Mouse (Mus musculus) forebrain, postnatal 0 days (tissue): ENCODE results near the gene Ntrk3. TPM values are rescaled to one million over a fixed set of nuclear protein-coding genes. Genes with fewer than 3 reads are reported as not detected.

Experiments used
- ATAC-seq: fragments of 200-750 bp; cut with Nextera tagmentation; 2 replicates; pipeline ENCODE4 v1.8.0; 2017; ENCODE audit warnings: mild to moderate bottlenecking, moderate library complexity
- DNase-seq: peaks from one replicate; pipeline ENCODE4 v3.0.0-alpha.2; 2015
- H3K27ac ChIP-seq: fragments of 300-500 bp; sonication (generic); 2 replicates; pipeline ENCODE4 v1.5.1; 2014; ENCODE audit warnings: low read depth, mild to moderate bottlenecking, antibody characterized with exemption, low read length, moderate library complexity, mixed read lengths
- H3K27me3 ChIP-seq: fragments of 300-500 bp; sonication (generic); 2 replicates; pipeline ENCODE4 v1.6.1; 2014; ENCODE audit warnings: mild to moderate bottlenecking, low read length, mixed read lengths; ENCODE audit not compliant: insufficient read depth
- H3K36me3 ChIP-seq: fragments of 300-500 bp; sonication (generic); 2 replicates; pipeline ENCODE4 v1.6.1; 2014; ENCODE audit warnings: mild to moderate bottlenecking, moderate library complexity; ENCODE audit not compliant: insufficient read depth
- H3K4me1 ChIP-seq: fragments of 300-500 bp; sonication (generic); 2 replicates; pipeline ENCODE4 v1.6.1; 2014; ENCODE audit warnings: antibody characterized with exemption; ENCODE audit not compliant: insufficient read depth
- H3K4me2 ChIP-seq: fragments of 300-500 bp; sonication (generic); 2 replicates; pipeline ENCODE4 v1.6.1; 2014; ENCODE audit warnings: low read depth, mild to moderate bottlenecking, moderate library complexity
- H3K4me3 ChIP-seq: fragments of 300-500 bp; sonication (generic); 2 replicates; pipeline ENCODE4 v1.5.1; 2014; ENCODE audit warnings: low read depth, low read length, mixed read lengths
- H3K9ac ChIP-seq: fragments of 300-500 bp; sonication (generic); 2 replicates; pipeline ENCODE4 v1.6.1; 2014; ENCODE audit warnings: mild to moderate bottlenecking
- H3K9me3 ChIP-seq: fragments of 300-500 bp; sonication (generic); 2 replicates; pipeline ENCODE4 v1.6.1; 2016; ENCODE audit warnings: low read length
- CTCF ChIP-seq: sonication (generic); IDR thresholded peaks from 2 replicates; pipeline ENCODE4 v1.5.1; 2016; ENCODE audit warnings: antibody characterized with exemption, control low read depth, low read depth
- WGBS: fragments of 180-500 bp; shearing (Covaris S2); extraction: QIAGEN DNeasy Blood & Tissue Kit; methylation state at CpG from one replicate; pipeline ENCODE4 v1.1.7; 2014; 5-methylcytosine and 5-hydroxymethylcytosine counted together
- polyA plus RNA-seq: library from polyadenylated mRNA; unstranded; fragments of >200 nt; fragmentation: Nextera tagmentation; extraction: Ambion mirVana; gene quantifications from 2 replicates; pipeline ENCODE4 v1.2.1, GENCODE M21; 2015
- total RNA-seq: library from RNA; depleted of rRNA; stranded (reverse); fragments of >200 nt; gene quantifications from 2 replicates; pipeline ENCODE4 v1.2.3, GENCODE M21; 2014

Gene Ntrk3
- total and polyA plus RNA-seq, 2 experiments from 2014 or later, result 28.5 to 90.1 TPM

- Histone ChIP-seq H3K27ac (no peak overlapping the region), H3K4me3 (no peak overlapping the region), H3K4me1 (no peaks in the 10 kb centered on the region), H3K9me3 (no peaks in the 10 kb centered on the region), H3K27me3 (no peaks in the 10 kb centered on the region), H3K4me2 (no peak overlapping the region), H3K9ac (no peak overlapping the region), H3K36me3 (no peaks in the 10 kb centered on the region)
- 91% methylated on average over 3 of the region's 3 CpGs for WGBS
- no peak for TF ChIP-seq CTCF
- ATAC-seq (no peak), DNase-seq (no peak)
These were observed 42.6 kb downstream of the Ntrk3 start for GRCm38 (mm10) chr7:78695200-78695599.

- DNase-seq, result no peak
- Histone ChIP-seq H3K4me3 (no peak overlapping the region), H3K9me3 (no peaks in the 10 kb centered on the region), H3K4me1 (no peaks in the 10 kb centered on the region), H3K27me3 (no peaks in the 10 kb centered on the region), H3K9ac (no peak overlapping the region), H3K27ac (no peak overlapping the region), H3K36me3 (no peaks in the 10 kb centered on the region), H3K4me2 (no peak overlapping the region)
- TF ChIP-seq CTCF, result no peak
- 58% methylated on average over 1 of the region's 1 CpGs for WGBS
- ATAC-seq, result no peak
These were observed 44.7 kb downstream of the Ntrk3 start for GRCm38 (mm10) chr7:78693148-78693547.

- no peak overlapping the region for H3K27ac ChIP-seq
- no peak for TF ChIP-seq CTCF
- H3K27me3 ChIP-seq, result no peaks in the 10 kb centered on the region
- H3K4me2 ChIP-seq, result no peak overlapping the region
- no peak overlapping the region for H3K9ac ChIP-seq
- no peaks in the 10 kb centered on the region for H3K4me1 ChIP-seq
- no peaks in the 10 kb centered on the region for H3K9me3 ChIP-seq
- ATAC-seq (peak; percentile 47; the same call in 1 of the 2 replicates), DNase-seq (no peak)
- H3K36me3 ChIP-seq, result no peaks in the 10 kb centered on the region
- WGBS, result 58% methylated on average over 3 of the region's 3 CpGs
- no peak overlapping the region for H3K4me3 ChIP-seq
These were observed 46.9 kb downstream of the Ntrk3 start for GRCm38 (mm10) chr7:78690956-78691355.

DNA sequence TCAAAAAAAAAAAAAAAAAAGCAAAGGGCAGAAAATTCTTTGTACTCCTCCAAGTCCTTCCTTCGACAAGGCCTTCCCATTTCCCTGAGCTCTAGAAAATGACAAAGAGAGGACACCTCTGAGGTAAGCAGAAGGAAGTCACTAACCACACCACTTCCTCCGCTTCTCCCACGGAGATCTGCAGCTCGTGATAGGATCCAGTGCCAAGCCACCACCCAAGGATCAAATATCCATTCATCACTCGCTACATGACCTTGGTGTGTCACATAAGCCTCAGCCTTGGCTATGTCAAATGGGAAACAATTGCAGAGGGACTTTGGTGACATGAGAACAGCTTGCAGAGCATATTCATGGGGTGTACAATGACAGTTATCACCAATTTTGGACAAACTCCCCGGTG lies 52.9 kb downstream of the Ntrk3 start:
- H3K4me3 ChIP-seq, result no peak overlapping the region
- no peaks in the 10 kb centered on the region for H3K27me3 ChIP-seq
- 75% methylated on average over 6 of the region's 6 CpGs for WGBS
- H3K4me1 ChIP-seq, result no peaks in the 10 kb centered on the region
- no peak for ATAC-seq
- no peak for TF ChIP-seq CTCF
- no peak overlapping the region for H3K4me2 ChIP-seq
- DNase-seq, result no peak
- H3K9me3 ChIP-seq, result no peaks in the 10 kb centered on the region
- H3K36me3 ChIP-seq, result no peaks in the 10 kb centered on the region
- H3K27ac ChIP-seq, result no peak overlapping the region
- H3K9ac ChIP-seq, result no peak overlapping the region

DNA sequence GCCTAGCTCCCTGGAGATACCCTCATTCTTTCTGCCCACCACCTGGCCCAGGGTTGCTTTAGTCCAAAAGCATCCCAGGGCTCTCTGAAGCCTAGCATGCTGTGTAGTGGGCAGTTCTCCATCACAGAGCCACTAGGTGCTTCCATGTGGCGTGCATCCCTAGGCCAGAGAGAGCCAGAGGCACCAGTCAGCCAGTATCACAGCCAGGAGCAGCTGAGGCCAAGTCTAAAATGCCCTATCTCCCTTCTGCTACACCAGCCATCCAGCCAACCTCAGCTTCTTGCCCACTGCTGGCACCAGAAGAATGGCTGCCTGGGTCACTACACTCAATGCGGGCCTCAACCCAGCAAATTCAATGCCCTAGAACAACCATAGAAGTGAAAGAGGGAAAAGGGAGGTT lies 56.9 kb downstream of the Ntrk3 start:
- WGBS, result 82% methylated on average over 2 of the region's 2 CpGs
- Histone ChIP-seq H3K4me3 (no peak overlapping the region), H3K4me2 (no peak overlapping the region), H3K4me1 (no peaks in the 10 kb centered on the region), H3K9me3 (no peaks in the 10 kb centered on the region), H3K9ac (no peak overlapping the region), H3K27ac (no peak overlapping the region), H3K36me3 (no peaks in the 10 kb centered on the region), H3K27me3 (no peaks in the 10 kb centered on the region)
- DNase-seq (no peak), ATAC-seq (no peak)
- TF ChIP-seq CTCF, result no peak

DNA sequence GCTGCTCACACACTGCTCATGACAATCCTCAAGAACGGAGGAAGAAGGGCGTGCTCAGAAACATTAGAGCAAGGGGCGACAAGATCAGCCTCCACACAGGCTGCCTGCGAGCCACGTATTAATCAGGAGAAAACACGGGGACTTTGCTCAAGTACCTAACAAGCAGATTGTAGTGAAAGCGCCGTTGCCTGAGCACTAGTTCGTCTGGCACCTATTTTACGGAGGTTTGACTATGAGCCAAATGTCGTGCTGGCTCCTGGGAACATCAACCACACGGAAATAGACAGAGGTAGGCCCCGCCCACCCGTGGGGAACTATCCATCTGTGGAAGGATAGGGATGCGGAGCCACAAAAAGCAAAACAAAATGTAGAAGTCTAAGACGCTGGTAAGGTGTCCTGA lies 68.4 kb downstream of the Ntrk3 start:
- no peaks in the 10 kb centered on the region for H3K36me3 ChIP-seq
- no peak overlapping the region for H3K9ac ChIP-seq
- H3K4me1 ChIP-seq, result no peaks in the 10 kb centered on the region
- H3K4me3 ChIP-seq, result no peak overlapping the region
- H3K27ac ChIP-seq, result no peak overlapping the region
- WGBS, result 91% methylated on average over 16 of the region's 16 CpGs
- ATAC-seq (no peak), DNase-seq (no peak)
- H3K9me3 ChIP-seq, result no peaks in the 10 kb centered on the region
- no peak for TF ChIP-seq CTCF
- H3K27me3 ChIP-seq, result no peaks in the 10 kb centered on the region
- H3K4me2 ChIP-seq, result no peak overlapping the region

GRCm38 (mm10) chr7:78668916-78669315 lies 68.9 kb downstream of the Ntrk3 start:
- H3K36me3 ChIP-seq, result no peaks in the 10 kb centered on the region
- no peak for ATAC-seq
- no peak overlapping the region for H3K4me3 ChIP-seq
- no peak for TF ChIP-seq CTCF
- no peak overlapping the region for H3K9ac ChIP-seq
- H3K4me2 ChIP-seq, result no peak overlapping the region
- H3K4me1 ChIP-seq, result no peaks in the 10 kb centered on the region
- no peak for DNase-seq
- WGBS, result 87% methylated on average over 6 of the region's 6 CpGs
- H3K9me3 ChIP-seq, result no peaks in the 10 kb centered on the region
- H3K27ac ChIP-seq, result no peak overlapping the region
- no peaks in the 10 kb centered on the region for H3K27me3 ChIP-seq

DNA sequence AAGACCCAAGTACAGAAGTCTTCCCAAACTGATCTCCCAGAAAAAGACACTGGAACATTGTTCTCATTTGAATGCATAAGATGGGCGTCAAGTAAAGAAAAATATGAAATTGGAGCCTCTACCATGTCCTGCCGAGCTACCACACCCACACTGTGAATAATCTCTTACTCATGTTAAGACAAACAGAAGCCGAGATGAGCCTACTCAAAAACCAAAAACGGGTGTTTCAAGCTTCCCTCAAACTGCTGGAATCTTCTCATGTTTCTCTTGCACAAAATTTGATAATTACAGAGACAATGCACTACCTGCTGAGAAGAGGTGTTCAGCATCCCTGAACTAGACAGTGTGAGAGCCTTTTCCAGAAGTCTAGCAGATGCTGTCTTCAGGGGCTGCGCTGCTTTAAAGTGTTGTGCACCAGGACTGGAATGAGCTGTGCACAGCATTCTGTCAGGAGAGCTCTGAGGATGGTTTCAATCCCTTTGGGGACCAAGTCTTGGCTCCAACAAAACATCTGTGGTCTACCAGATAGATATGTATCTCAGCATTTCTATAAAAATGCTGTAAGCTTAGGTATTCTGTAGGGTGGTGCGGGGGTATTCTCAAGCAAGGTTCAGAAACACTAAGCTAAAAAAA lies 69.7 kb downstream of the Ntrk3 start:
- H3K4me3 ChIP-seq, result no peak overlapping the region
- WGBS, result 88% methylated on average over 6 of the region's 6 CpGs

More for the DNA sequence above, 69.7 kb downstream of the Ntrk3 start:
- Histone ChIP-seq H3K4me1 (no peaks in the 10 kb centered on the region), H3K27ac (no peak overlapping the region), H3K9me3 (no peaks in the 10 kb centered on the region), H3K36me3 (no peaks in the 10 kb centered on the region), H3K4me2 (no peak overlapping the region), H3K9ac (no peak overlapping the region), H3K27me3 (no peaks in the 10 kb centered on the region)
- DNase-seq, result no peak
- ATAC-seq, result no peak
- TF ChIP-seq CTCF, result no peak
